Comparison of ENCODE assay signal across 7 mouse cellular contexts in genomic region chr2:154790656-154791483, GRCm38 (mm10). TPM values are rescaled to one million over a fixed set of nuclear protein-coding genes. Genes with fewer than 3 reads are reported as not detected.
A peak's percentile ranks its signal among the peaks of the same experiment; 100 is the strongest.
DNase-seq lines count a peak whose midpoint lies in the region; ATAC-seq lines count a peak whose summit lies in the region.

Gene Raly, plus strand, starts transcription at chr2:154791096.
Gene a, plus strand, starts transcription at chr2:154791402.

- peak; percentile 97 for ATAC-seq in embryonic facial prominence, embryonic 11.5 days (replicated peaks; ENCODE audit: insufficient number of reproducible peaks, low FRiP score, low TSS enrichment, low read depth)
- peak; percentile 88 for ATAC-seq in granulocyte monocyte progenitor cell, adult 5-6 weeks (replicated peaks; ENCODE audit: poor library complexity, severe bottlenecking)
- peak; percentile 97 for ATAC-seq in midbrain, embryonic 13.5 days

- peak within 1 kb of the TSS; percentile 57 for H3K4me2 ChIP-seq in embryonic facial prominence, embryonic 11.5 days (ENCODE audit: low read depth, low read length)
- H3K4me2 ChIP-seq in midbrain, embryonic 13.5 days (replicated peaks), result peak within 1 kb of the TSS; percentile 79

- no peaks in the 10 kb centered on the region for H3K4me1 ChIP-seq in embryonic facial prominence, embryonic 11.5 days (ENCODE audit: control insufficient read depth, insufficient read depth, low read length)
- peaks cover 40% of the 10 kb centered on the region for H3K4me1 ChIP-seq in limb, embryonic 10.5 days
- H3K4me1 ChIP-seq in midbrain, embryonic 13.5 days (replicated peaks), result peaks cover 47% of the 10 kb centered on the region

- no peaks in the 10 kb centered on the region for H3K9me3 ChIP-seq in embryonic facial prominence, embryonic 11.5 days (replicated peaks; ENCODE audit: control insufficient read depth, low read length)
- no peaks in the 10 kb centered on the region for H3K9me3 ChIP-seq in limb, embryonic 10.5 days (replicated peaks)
- H3K9me3 ChIP-seq in midbrain, embryonic 13.5 days, result no peaks in the 10 kb centered on the region

- H3K27ac ChIP-seq in embryonic facial prominence, embryonic 11.5 days (replicated peaks; ENCODE audit: low read depth, low read length), result peak within 1 kb of the TSS; percentile 90
- peak within 1 kb of the TSS; percentile 99 for H3K27ac ChIP-seq in limb, embryonic 10.5 days
- H3K27ac ChIP-seq in midbrain, embryonic 13.5 days, result peak within 1 kb of the TSS; percentile 97

- under 1% methylated on average over 81 of the region's 89 CpGs for WGBS in embryonic facial prominence, embryonic 11.5 days
- under 1% methylated on average over 89 of the region's 89 CpGs for WGBS in limb, embryonic 10.5 days
- 1% methylated on average over 66 of the region's 89 CpGs for WGBS in midbrain, embryonic 13.5 days

- peak within 1 kb of the TSS; percentile 97 for H3K4me3 ChIP-seq in embryonic facial prominence, embryonic 11.5 days (ENCODE audit: low read depth, low read length)
- peak within 1 kb of the TSS; percentile 92 for H3K4me3 ChIP-seq in limb, embryonic 10.5 days
- peak within 1 kb of the TSS; percentile 99 for H3K4me3 ChIP-seq in midbrain, embryonic 13.5 days (replicated peaks)

- no peaks in the 10 kb centered on the region for H3K36me3 ChIP-seq in embryonic facial prominence, embryonic 11.5 days (replicated peaks; ENCODE audit: control insufficient read depth, insufficient read depth, low read depth, low read length)
- H3K36me3 ChIP-seq in limb, embryonic 10.5 days, result peaks cover 12% of the 10 kb centered on the region
- no peaks in the 10 kb centered on the region for H3K36me3 ChIP-seq in midbrain, embryonic 13.5 days

- DNase-seq in adrenal gland, postnatal 14 days, result peak; percentile 100
- DNase-seq in embryonic facial prominence, embryonic 11.5 days (ENCODE audit: low spot score), result peak; percentile 99
- peak; percentile 98 for DNase-seq in kidney, adult 11 months
- peak; percentile 100 for DNase-seq in limb, embryonic 10.5 days (ENCODE audit: low spot score)
- DNase-seq in spleen, adult 12 weeks (ENCODE audit: low spot score), result peak; percentile 94

- H3K9ac ChIP-seq in embryonic facial prominence, embryonic 11.5 days (replicated peaks; ENCODE audit: low read length), result peak within 1 kb of the TSS; percentile 98
- peak within 1 kb of the TSS; percentile 95 for H3K9ac ChIP-seq in midbrain, embryonic 13.5 days (replicated peaks)

- H3K27me3 ChIP-seq in embryonic facial prominence, embryonic 11.5 days (ENCODE audit: control insufficient read depth, insufficient read depth, low read length), result no peaks in the 10 kb centered on the region
- H3K27me3 ChIP-seq in limb, embryonic 10.5 days (ENCODE audit: low read depth, poor library complexity, severe bottlenecking), result no peaks in the 10 kb centered on the region
- no peaks in the 10 kb centered on the region for H3K27me3 ChIP-seq in midbrain, embryonic 13.5 days

RNA-seq across cellular contexts. Expression of gene Raly, which starts in this region (rescaled TPM):
- total RNA-seq in adrenal gland, postnatal 14 days (2021), result 189 and 194 TPM in 2 replicates
- polyA plus RNA-seq in embryonic facial prominence, embryonic 11.5 days (2014; fragmentation: Nextera tagmentation; extraction: Ambion mirVana), result 67.2 and 80.0 TPM in 2 replicates
- 152 and 190 TPM in 2 replicates for total RNA-seq in granulocyte monocyte progenitor cell, adult 5-6 weeks (2014; fragmentation: Nextera tagmentation)
- 191 and 211 TPM in 2 replicates for total RNA-seq in granulocyte monocyte progenitor cell, adult 5-6 weeks (2017)
- polyA plus RNA-seq in limb, embryonic 10.5 days (2016; fragmentation: Nextera tagmentation; extraction: Ambion mirVana), result 55.0 and 61.9 TPM in 2 replicates
- 28.1 and 39.1 TPM in 2 replicates for polyA plus RNA-seq in midbrain, embryonic 13.5 days (2015; fragmentation: Nextera tagmentation; extraction: Ambion mirVana)

RNA-seq across cellular contexts. Expression of gene a, which starts in this region (rescaled TPM):
- not detected in 2 replicates for total RNA-seq in adrenal gland, postnatal 14 days (2021)
- polyA plus RNA-seq in embryonic facial prominence, embryonic 11.5 days (2014; fragmentation: Nextera tagmentation; extraction: Ambion mirVana), result 3.3 and 4.4 TPM in 2 replicates
- total RNA-seq in granulocyte monocyte progenitor cell, adult 5-6 weeks (2014; fragmentation: Nextera tagmentation), result not detected in 2 replicates
- not detected in 2 replicates for total RNA-seq in granulocyte monocyte progenitor cell, adult 5-6 weeks (2017)
- polyA plus RNA-seq in limb, embryonic 10.5 days (2016; fragmentation: Nextera tagmentation; extraction: Ambion mirVana), result 32.5 and 45.1 TPM in 2 replicates
- 1.2 and 1.5 TPM in 2 replicates for polyA plus RNA-seq in midbrain, embryonic 13.5 days (2015; fragmentation: Nextera tagmentation; extraction: Ambion mirVana)

Comparison
In these comparisons a context has a peak if more than half of its experiments do, and no peak if none do; other contexts are left out.
1. Peak in every context shown above with its lines: DNase-seq, ATAC-seq, H3K4me3 ChIP-seq and H3K27ac ChIP-seq.